Mouse (Mus musculus) CH12.LX (cell line): Measurements from ENCODE around the gene Slc18a3.

Experiments used
- CHD2 ChIP-seq: IDR thresholded peaks from 2 replicates; pipeline ENCODE4 v1.6.1; 2011; ENCODE audit warnings: low read length, improper control_type of control experiment
- CTCF ChIP-seq, 2 experiments: IDR thresholded peaks in 1 of 2; conservative IDR thresholded peaks in 1 of 2; 2 replicates each; pipeline ENCODE4 v1.5.1; 2011 to 2012; ENCODE audit warnings: low read depth in 2 of 2, low read length in 2 of 2, improper control_type of control experiment in 1 of 2, inconsistent platforms in 1 of 2, mild to moderate bottlenecking in 1 of 2, moderate library complexity in 1 of 2
- EP300 ChIP-seq: IDR thresholded peaks from 2 replicates; pipeline ENCODE4 v1.6.1; 2011; ENCODE audit warnings: low read length, improper control_type of control experiment
- ETS1 ChIP-seq: conservative IDR thresholded peaks from 2 replicates; pipeline ENCODE4 v1.6.1; 2012; ENCODE audit warnings: low read depth, mild to moderate bottlenecking, inconsistent platforms, low read length, improper control_type of control experiment, moderate library complexity
- HCFC1 ChIP-seq: IDR thresholded peaks from 2 replicates; pipeline ENCODE4 v1.6.1; 2012; ENCODE audit warnings: low read depth, mild to moderate bottlenecking, inconsistent platforms, low read length, improper control_type of control experiment
- KAT2A ChIP-seq: IDR thresholded peaks from 2 replicates; pipeline ENCODE4 v1.6.1; 2012; ENCODE audit warnings: low read length, improper control_type of control experiment, inconsistent platforms; ENCODE audit not compliant: insufficient replicate concordance
- MAZ ChIP-seq: IDR thresholded peaks from 2 replicates; pipeline ENCODE4 v1.6.1; 2012; ENCODE audit warnings: low read depth, mild to moderate bottlenecking, inconsistent platforms, low read length, improper control_type of control experiment, moderate library complexity
- MXI1 ChIP-seq: IDR thresholded peaks from 2 replicates; pipeline ENCODE4 v1.6.1; 2011; ENCODE audit warnings: mild to moderate bottlenecking, low read depth, low read length, improper control_type of control experiment
- POLR2AphosphoS2 ChIP-seq: IDR thresholded peaks from 2 replicates; pipeline ENCODE4 v1.6.1; 2011; ENCODE audit warnings: low read depth, low read length, improper control_type of control experiment
- ZNF384 ChIP-seq: IDR thresholded peaks from 2 replicates; pipeline ENCODE4 v1.6.1; 2012; ENCODE audit warnings: low read depth, low read length, improper control_type of control experiment, inconsistent platforms

- TF ChIP-seq KAT2A (no peak), HCFC1 (no peak), ETS1 (no peak), ZNF384 (no peak), EP300 (no peak), POLR2AphosphoS2 (no peak), CTCF (conservative IDR thresholded peaks at IDR 0.05 in 1 of 2, IDR thresholded peaks at IDR 0.05 in 1 of 2; ENCODE audit: low read depth in 2 of 2, low read length in 2 of 2) (no peak), CHD2 (no peak), MAZ (no peak), MXI1 (no peak)
Measured at GRCm38 (mm10) chr14:32418747-32419146, 45.9 kb downstream of the Slc18a3 start.
